Mouse (Mus musculus) cerebellum, adult 9-11 months (tissue): Measurements from ENCODE around the gene Rtn4r.
A peak's percentile ranks its signal among the peaks of the same experiment; 100 is the strongest.

Experiments used
- DNase-seq: peaks from one replicate; pipeline ENCODE4 v3.0.0; 2022

Gene Rtn4r

DNA sequence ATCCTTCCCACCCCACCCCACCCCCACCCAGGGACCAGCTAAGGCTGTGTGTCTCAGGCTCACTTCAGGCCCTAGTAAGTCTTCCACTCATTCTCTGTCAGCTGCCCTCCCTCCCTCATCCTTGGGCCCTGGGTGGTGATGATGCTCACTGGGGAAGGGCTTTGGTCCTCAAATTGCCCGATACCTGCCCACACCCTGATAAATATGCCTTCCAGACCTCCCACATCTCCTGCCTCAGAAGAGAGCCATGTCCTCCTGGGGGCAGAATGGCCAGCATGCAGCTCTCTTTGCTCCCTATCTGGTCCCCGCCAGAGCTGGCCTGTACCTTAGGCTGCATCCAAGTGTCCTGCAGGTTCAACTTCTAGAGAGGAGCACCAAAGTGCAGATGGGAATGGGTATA is 2.3 kb upstream of the Rtn4r start:
- peak; percentile 63 for DNase-seq

DNA sequence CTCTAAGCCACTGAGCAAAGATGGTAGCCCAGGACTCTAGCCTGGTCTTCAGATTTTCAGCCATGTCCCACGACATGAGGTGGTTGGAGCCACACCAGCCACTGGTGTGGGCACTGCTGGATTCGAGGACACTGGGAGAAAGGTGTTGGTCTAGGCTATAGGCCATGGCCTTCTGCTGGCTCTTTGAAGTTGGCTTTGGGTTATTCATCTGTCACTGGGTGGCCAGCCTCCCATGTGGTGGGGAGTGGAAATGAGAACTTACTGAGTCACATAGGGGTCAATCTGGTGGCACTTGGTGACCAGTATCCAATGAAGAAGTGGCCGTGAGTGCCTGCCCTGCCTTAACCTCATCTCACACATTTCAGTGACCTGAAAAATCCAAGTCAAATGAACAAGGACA is 1.2 kb upstream of the Rtn4r start:
- peak; percentile 70 for DNase-seq

DNA sequence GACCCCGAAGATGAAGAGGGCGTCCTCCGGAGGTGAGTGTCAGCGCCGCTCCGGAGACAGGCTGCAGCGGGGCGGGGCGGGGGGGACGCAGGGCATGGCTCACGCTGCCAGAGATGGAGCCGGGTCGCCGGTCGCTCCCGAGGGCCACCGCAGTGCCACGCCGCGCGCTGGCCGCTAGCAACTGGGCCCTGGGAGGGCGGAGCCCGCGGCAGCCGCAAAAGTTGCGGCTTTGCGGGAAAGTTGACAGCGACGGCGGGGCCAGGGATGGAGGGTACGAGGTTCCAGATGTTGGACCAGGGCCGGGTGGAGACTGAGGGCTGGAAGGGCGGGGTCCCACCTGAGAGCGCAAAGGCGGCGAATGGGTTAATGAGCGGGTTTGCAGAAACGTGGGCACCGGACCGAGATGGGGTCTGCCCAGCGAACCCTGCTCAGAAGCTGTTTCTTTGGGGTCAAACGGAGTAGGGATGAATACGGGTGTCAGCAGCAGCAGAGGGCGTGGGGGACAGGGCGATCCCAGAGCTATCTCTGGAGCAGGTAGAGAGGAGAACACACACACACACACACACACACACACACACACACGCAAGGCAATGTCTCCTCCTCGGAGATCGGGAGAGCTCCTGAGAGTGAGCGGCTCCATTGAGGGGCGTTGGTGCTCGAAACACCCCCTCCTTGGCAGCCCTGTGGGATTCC is 575 bp downstream of the Rtn4r start:
- DNase-seq, result peak; percentile 80

- DNase-seq, result no peak
Measured at GRCm38 (mm10) chr16:18128564-18128935, 1.1 kb downstream of the Rtn4r start.

GRCm38 (mm10) chr16:18129413-18129812 is 2.0 kb downstream of the Rtn4r start:
- DNase-seq, result peak; percentile 61

- DNase-seq, result peak; percentile 70
Measured at GRCm38 (mm10) chr16:18130288-18130687, 2.8 kb downstream of the Rtn4r start.

GRCm38 (mm10) chr16:18130705-18131104 is 3.3 kb downstream of the Rtn4r start:
- peak; percentile 73 for DNase-seq

- peak; percentile 68 for DNase-seq
Measured at GRCm38 (mm10) chr16:18131245-18131939, 4.0 kb downstream of the Rtn4r start.

DNA sequence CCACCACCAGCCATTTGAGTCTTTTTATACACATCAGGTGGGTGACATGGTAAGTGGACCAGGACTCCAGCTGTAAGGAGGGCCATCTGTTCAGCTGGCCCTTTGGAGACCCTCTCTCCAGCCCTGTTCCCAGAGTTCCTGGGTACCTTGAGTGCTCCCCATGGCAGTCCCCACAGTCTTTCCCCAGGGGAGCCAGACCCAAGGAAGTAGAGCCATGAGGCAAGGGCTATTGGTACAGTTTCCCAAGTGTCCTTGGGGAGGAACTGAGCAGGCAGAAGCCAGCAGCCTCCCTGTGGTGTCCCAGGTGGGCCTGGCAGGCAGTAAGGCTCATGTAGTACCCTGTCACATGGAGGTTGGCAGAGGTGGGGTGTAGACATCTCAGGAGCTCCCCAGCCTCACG is 4.6 kb downstream of the Rtn4r start:
- DNase-seq, result peak; percentile 66

- DNase-seq, result no peak
Measured at GRCm38 (mm10) chr16:18132575-18132974, 5.1 kb downstream of the Rtn4r start.

GRCm38 (mm10) chr16:18133133-18133920 is 5.9 kb downstream of the Rtn4r start:
- DNase-seq, result peak; percentile 72

DNA sequence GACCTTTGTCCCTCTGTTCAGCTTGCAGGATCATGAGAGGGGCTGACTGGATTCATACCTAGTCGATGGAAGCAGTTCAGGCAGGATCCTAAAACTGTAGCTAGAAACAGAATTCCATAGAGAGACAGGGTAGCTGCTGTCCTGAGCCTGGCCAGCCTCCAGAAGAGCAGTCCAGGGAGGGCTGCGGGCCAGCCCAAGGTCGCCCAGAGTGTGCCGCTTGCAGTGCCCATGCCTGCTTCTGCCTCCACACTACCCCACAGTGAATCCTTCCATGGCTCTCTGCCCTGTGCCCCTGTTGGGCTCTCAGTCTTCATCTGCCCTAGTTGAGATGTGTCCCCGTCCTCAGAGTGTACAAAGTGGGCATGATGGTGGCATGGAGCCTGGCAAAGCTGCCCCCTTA is 7.8 kb downstream of the Rtn4r start:
- DNase-seq, result peak; percentile 92

- peak; percentile 89 for DNase-seq
Measured at GRCm38 (mm10) chr16:18136015-18136414, 8.6 kb downstream of the Rtn4r start.

- peak; percentile 83 for DNase-seq
Measured at GRCm38 (mm10) chr16:18144201-18144600, 16.8 kb downstream of the Rtn4r start.

DNA sequence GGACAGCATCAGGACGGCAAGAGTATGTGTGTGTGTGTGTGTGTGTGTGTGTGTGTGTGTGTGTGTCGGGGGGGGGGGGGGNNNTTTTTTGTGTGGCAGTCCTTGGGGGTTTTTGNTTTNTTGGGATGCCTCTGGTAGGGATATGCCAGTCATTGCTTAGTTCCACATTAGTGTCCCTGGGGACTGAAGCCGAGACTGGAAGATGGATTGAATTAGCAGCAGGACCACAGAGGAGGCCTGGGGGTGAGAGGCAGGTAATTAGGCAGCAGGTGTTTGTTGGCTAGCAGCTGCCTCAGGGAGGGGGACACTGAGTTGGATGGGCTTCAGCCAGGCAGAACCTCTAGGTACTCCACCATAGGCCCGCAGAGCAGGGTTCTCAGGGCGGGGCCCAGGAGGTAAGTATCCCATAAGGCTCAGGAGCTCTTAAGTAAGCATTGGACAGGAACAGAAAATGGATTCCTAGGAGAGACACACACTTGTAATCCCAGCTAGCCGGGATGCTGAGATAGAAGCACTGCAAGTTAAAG is 18.0 kb downstream of the Rtn4r start:
- peak; percentile 53 for DNase-seq

DNA sequence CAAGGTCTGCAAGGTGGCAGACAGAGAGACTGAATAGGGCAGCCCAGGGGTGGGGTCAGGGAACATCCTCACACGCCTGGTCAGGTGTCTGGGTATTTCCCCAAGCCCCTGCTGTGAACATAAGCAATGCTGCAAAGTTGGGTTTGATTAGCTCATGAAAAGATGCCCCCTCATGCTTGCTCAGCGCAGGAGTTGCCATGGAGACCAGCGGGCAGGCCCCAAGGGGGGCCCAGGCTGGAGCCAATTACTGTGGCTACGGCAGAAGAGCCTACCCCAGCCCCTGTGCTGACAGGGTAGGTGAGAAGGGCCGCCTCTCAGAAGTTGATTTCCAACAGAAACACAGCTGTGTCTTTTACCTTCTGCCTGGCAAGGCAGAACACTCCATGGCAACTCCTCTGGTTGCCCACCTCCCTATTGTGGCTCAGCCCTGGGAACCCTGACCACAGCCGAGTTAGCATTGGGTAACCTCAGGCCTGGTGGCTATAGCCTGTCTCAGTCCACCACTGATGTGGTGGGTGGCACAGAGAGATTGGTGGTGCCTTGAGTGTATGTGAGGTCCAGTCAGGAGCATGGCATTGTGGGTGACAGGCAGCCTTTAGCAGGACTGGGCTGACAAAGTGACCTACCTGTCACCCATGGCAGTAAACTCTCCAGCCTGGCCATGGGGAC is 20.9 kb downstream of the Rtn4r start:
- DNase-seq, result no peak

- DNase-seq, result no peak
Measured at GRCm38 (mm10) chr16:18149205-18149604, 21.8 kb downstream of the Rtn4r start.

- no peak for DNase-seq
Measured at GRCm38 (mm10) chr16:18152189-18152588, 24.7 kb downstream of the Rtn4r start.

GRCm38 (mm10) chr16:18152769-18153445 is 25.5 kb downstream of the Rtn4r start:
- DNase-seq, result peak; percentile 60

DNA sequence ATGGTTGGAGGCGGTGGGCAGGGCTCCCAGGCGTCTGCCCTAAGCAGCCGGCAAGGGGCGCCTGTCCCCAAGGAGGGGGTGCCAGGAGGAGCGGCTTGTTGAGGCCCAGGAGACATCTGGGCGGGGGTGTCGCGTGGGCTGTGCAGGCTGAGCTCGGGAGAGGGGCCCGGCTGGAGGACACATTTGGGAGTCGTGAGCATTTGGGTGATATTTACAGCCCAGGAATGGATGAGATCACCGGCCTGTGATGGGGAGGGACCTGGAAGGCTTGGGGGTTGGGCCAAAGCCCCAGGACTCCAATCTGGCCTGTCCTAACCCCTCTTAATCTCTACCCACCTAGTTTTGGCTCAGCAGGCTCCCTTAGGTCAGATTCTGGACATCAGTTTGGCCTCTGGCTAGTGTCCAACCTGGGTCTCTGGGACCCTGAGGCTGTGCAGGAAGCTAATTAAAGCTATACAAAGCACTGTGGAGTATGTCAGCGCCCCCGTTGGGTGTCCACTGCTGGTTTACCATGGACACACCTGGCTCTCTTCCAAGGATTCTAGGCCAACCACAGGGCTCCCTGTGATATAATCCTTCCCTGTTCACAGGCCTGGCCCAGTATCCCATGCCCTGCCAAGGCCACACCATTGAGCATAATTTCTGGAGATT is 27.2 kb downstream of the Rtn4r start:
- peak; percentile 88 for DNase-seq

DNA sequence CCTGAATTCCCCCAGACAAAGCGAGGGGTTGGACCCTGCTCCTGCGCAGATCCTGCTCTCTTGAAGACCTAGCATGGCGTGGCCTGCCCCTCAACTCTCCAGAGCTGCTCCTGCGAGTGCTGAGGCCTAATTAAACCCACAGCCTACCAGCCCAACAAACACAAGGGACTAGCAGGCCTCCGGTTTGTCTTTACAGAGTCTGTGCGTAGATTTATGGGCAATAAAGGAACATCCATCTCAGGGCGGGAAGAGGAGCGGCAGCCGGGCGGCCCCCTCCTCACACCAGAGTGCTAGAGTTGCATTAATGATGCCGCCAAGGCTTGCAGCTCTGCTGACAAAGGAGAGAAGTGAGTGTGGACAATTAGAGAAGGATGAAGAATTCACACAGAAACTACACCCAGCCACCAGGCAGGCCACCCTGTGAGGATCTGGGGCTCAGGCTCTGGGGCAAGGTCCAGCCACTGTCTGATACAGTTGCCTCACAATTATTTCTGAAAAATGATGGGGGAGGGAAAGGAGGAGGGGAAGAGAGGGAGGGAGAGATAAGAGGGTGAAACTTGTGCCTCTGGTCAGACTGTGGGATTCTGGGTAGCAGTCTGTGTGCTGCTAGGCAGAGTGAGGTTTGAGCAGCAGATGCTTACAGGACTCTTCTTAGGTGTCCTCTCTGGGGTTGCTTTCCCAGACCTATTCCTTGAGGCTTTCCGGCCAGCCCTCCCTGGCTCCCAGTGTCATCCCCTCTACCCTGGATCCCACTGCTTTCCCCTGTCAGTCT is 29.3 kb downstream of the Rtn4r start:
- DNase-seq, result no peak
